Mouse (Mus musculus) cerebellum, adult 2 months (tissue): ENCODE data around the gene Btd. TPM values are rescaled to one million over a fixed set of nuclear protein-coding genes. Genes with fewer than 3 reads are reported as not detected.

ENCODE experiments used
- DNase-seq, 2 experiments: peaks; one replicate each; pipeline ENCODE4 v3.0.0; 2021
- H3K27ac ChIP-seq: fragments of 200-500 bp; 2 replicates; pipeline ENCODE4 v1.5.1; 2012; ENCODE audit warnings: low read length, control low read depth, inconsistent platforms; ENCODE audit not compliant: insufficient read depth
- H3K27me3 ChIP-seq: fragments of 200-500 bp; 2 replicates; pipeline ENCODE4 v1.6.1; 2012; ENCODE audit warnings: inconsistent platforms, mild to moderate bottlenecking, low read length, moderate library complexity; ENCODE audit not compliant: control insufficient read depth, insufficient read depth
- H3K4me1 ChIP-seq: fragments of 200-500 bp; 2 replicates; pipeline ENCODE4 v1.6.1; 2011; ENCODE audit warnings: low read length; ENCODE audit not compliant: control insufficient read depth, insufficient read depth
- H3K4me3 ChIP-seq: fragments of 200-500 bp; replicated peaks from 2 replicates; pipeline ENCODE3; 2011; ENCODE audit warnings: mild to moderate bottlenecking, low read depth, low read length, control low read depth; ENCODE audit not compliant: insufficient read depth
- CTCF ChIP-seq: fragments of 200-500 bp; IDR thresholded peaks from 2 replicates; pipeline ENCODE4 v1.5.1; 2011; ENCODE audit warnings: low read depth, mild to moderate bottlenecking, control low read depth, low read length, moderate library complexity, borderline replicate concordance; ENCODE audit not compliant: insufficient read depth
- POLR2A ChIP-seq: fragments of 200-500 bp; IDR thresholded peaks from 2 replicates; pipeline ENCODE4 v1.6.1; 2011; ENCODE audit warnings: low read length, control low read depth, borderline replicate concordance; ENCODE audit not compliant: insufficient read depth
- WGBS: fragments of 180-500 bp; shearing (Covaris S2); methylation state at CpG from one replicate; pipeline ENCODE4 v1.1.7; 2018; 5-methylcytosine and 5-hydroxymethylcytosine counted together
- polyA plus RNA-seq: library from polyadenylated mRNA; depleted of rRNA; stranded (reverse); fragments of >200 nt; gene quantifications from 2 replicates; pipeline ENCODE4 v1.2.3, GENCODE M21; 2012

Btd gene
- polyA plus RNA-seq, 1 experiment: 19.9 TPM

- TF ChIP-seq POLR2A (no peak), CTCF (peak; percentile 92)
- Histone ChIP-seq H3K4me1 (no peaks in the 10 kb centered on the region), H3K4me3 (no peak overlapping the region), H3K27ac (no peak overlapping the region), H3K27me3 (no peaks in the 10 kb centered on the region)
- WGBS: 42% methylated on average over 5 of the region's 5 CpGs
- DNase-seq: peak; percentile 71 to 80
Observed at GRCm38 (mm10) chr14:31656857-31657645, 16.2 kb downstream of the Btd start.

- 70% methylated on average over 8 of the region's 8 CpGs for WGBS
- no peak overlapping the region for H3K4me3 ChIP-seq
- DNase-seq: no peak
- TF ChIP-seq POLR2A (no peak), CTCF (no peak)
- no peaks in the 10 kb centered on the region for H3K27me3 ChIP-seq
- H3K27ac ChIP-seq: no peak overlapping the region
- peaks cover 5% of the 10 kb centered on the region; the same call in 1 of the 2 replicates for H3K4me1 ChIP-seq
Observed at GRCm38 (mm10) chr14:31658126-31658680, 17.4 kb downstream of the Btd start.

GRCm38 (mm10) chr14:31659501-31660181 lies 18.8 kb downstream of the Btd start:
- Histone ChIP-seq H3K4me1 (peaks cover 5% of the 10 kb centered on the region; the same call in 1 of the 2 replicates), H3K27ac (peak overlapping the region; percentile 18; the same call in 1 of the 2 replicates), H3K4me3 (no peak overlapping the region), H3K27me3 (no peaks in the 10 kb centered on the region)
- no peak for DNase-seq
- no peak for TF ChIP-seq POLR2A
- TF ChIP-seq CTCF: no peak
- 72% methylated on average over 10 of the region's 10 CpGs for WGBS

GRCm38 (mm10) chr14:31660312-31661093 lies 19.7 kb downstream of the Btd start:
- no peak for TF ChIP-seq CTCF
- TF ChIP-seq POLR2A: no peak
- H3K4me1 ChIP-seq: peaks cover 5% of the 10 kb centered on the region; the same call in 1 of the 2 replicates
- 58% methylated on average over 7 of the region's 7 CpGs for WGBS

GRCm38 (mm10) chr14:31661671-31662554 lies 21.1 kb downstream of the Btd start:
- DNase-seq: peak; percentile 90
- peak overlapping the region; percentile 75 for H3K27ac ChIP-seq
- no peaks in the 10 kb centered on the region for H3K27me3 ChIP-seq
- WGBS: under 1% methylated on average over 44 of the region's 44 CpGs
- peak overlapping the region; percentile 63 for H3K4me3 ChIP-seq
- TF ChIP-seq CTCF (no peak), POLR2A (peak; percentile 92)
- H3K4me1 ChIP-seq: peaks cover 5% of the 10 kb centered on the region; the same call in 1 of the 2 replicates

More at GRCm38 (mm10) chr14:31660312-31661093, 19.7 kb downstream of the Btd start:
- Histone ChIP-seq H3K27me3 (no peaks in the 10 kb centered on the region), H3K27ac (peak overlapping the region; percentile 63; the same call in 1 of the 2 replicates), H3K4me3 (no peak overlapping the region)
- DNase-seq: no peak

- DNase-seq: peak in 1 of 2 experiments; percentile 45
- Histone ChIP-seq H3K27ac (peak overlapping the region; percentile 75), H3K4me1 (peaks cover 5% of the 10 kb centered on the region; the same call in 1 of the 2 replicates), H3K4me3 (peak overlapping the region; percentile 63), H3K27me3 (no peaks in the 10 kb centered on the region)
- no peak for TF ChIP-seq CTCF
- no peak for TF ChIP-seq POLR2A
- WGBS: 37% methylated on average over 9 of the region's 9 CpGs
Observed at GRCm38 (mm10) chr14:31662555-31663211, 21.9 kb downstream of the Btd start.
